Mouse (Mus musculus): ENCODE data around the gene BC147527.

GRCm38 (mm10) chr13:120300853-120301252, 661 bp downstream of the BC147527 start:
- TF ChIP-seq CTCF (IDR thresholded peaks at IDR 0.05; ENCODE audit: control insufficient read depth, insufficient read depth, low read length) (no peak), POLR2A (IDR thresholded peaks at IDR 0.05; ENCODE audit: borderline replicate concordance, control insufficient read depth, low read depth, low read length) (no peak)

All from bone marrow, adult 2 months (tissue).